Comparison of ENCODE assay signal across 26 mouse cellular contexts in genomic region chr9:83308092-83308491, GRCm38 (mm10).
DNase-seq lines count a peak whose midpoint lies in the region; ATAC-seq and TF ChIP-seq lines count a peak whose summit lies in the region.
"Had no signal": no experiment of that assay in that cellular context is flagged by ENCODE, and none has a peak within 500 bp of the region (broad histone marks: within the 10 kb centered on the region; RNA-seq: fewer than 3 reads in every experiment).

No protein-coding gene starts in this region.

- no peak overlapping the region for H3K4me2 ChIP-seq in lung, embryonic 14.5 days
- H3K4me2 ChIP-seq in embryonic facial prominence, embryonic 15.5 days (replicated peaks), result peak overlapping the region; percentile 32; the same call in 1 of the 2 replicates
- H3K4me2 ChIP-seq in limb, embryonic 15.5 days, result no peak overlapping the region; the same call in 1 of the 2 replicates
- no peak overlapping the region for H3K4me2 ChIP-seq in hindbrain, embryonic 14.5 days (replicated peaks)
- H3K4me2 ChIP-seq: forebrain, embryonic 15.5 days; heart, embryonic 12.5 days; hindbrain, embryonic 13.5 days; lung, embryonic 15.5 days; midbrain, embryonic 11.5 days; stomach, embryonic 15.5 days had no signal

- H3K36me3 ChIP-seq in lung, embryonic 14.5 days (ENCODE audit: insufficient read depth), result no peaks in the 10 kb centered on the region
- H3K36me3 ChIP-seq in embryonic facial prominence, embryonic 15.5 days, result no peaks in the 10 kb centered on the region
- no peaks in the 10 kb centered on the region for H3K36me3 ChIP-seq in limb, embryonic 15.5 days
- no peaks in the 10 kb centered on the region for H3K36me3 ChIP-seq in hindbrain, embryonic 14.5 days (replicated peaks; ENCODE audit: control insufficient read depth, insufficient read depth)
- H3K36me3 ChIP-seq: forebrain, embryonic 15.5 days; heart, embryonic 12.5 days; hindbrain, embryonic 13.5 days; lung, embryonic 15.5 days; stomach, embryonic 15.5 days had no signal

- no peaks in the 10 kb centered on the region for H3K4me1 ChIP-seq in lung, embryonic 14.5 days (ENCODE audit: insufficient read depth)
- H3K4me1 ChIP-seq in embryonic facial prominence, embryonic 15.5 days, result peaks cover 33% of the 10 kb centered on the region
- H3K4me1 ChIP-seq in limb, embryonic 15.5 days, result peaks cover 32% of the 10 kb centered on the region
- H3K4me1 ChIP-seq in hindbrain, embryonic 14.5 days (replicated peaks; ENCODE audit: control insufficient read depth, insufficient read depth, low read length), result no peaks in the 10 kb centered on the region
- H3K4me1 ChIP-seq: forebrain, embryonic 15.5 days; heart, embryonic 12.5 days; stomach, embryonic 15.5 days had no signal

- no peaks in the 10 kb centered on the region for H3K9me3 ChIP-seq in lung, embryonic 14.5 days (ENCODE audit: low read depth, low read length)
- H3K9me3 ChIP-seq in embryonic facial prominence, embryonic 15.5 days (replicated peaks), result no peaks in the 10 kb centered on the region
- H3K9me3 ChIP-seq in limb, embryonic 15.5 days, result no peaks in the 10 kb centered on the region
- H3K9me3 ChIP-seq in hindbrain, embryonic 14.5 days (ENCODE audit: control insufficient read depth, low read length), result no peaks in the 10 kb centered on the region
- H3K9me3 ChIP-seq: forebrain, embryonic 15.5 days; heart, embryonic 12.5 days; hindbrain, embryonic 13.5 days; lung, embryonic 15.5 days; stomach, embryonic 15.5 days had no signal

- TF ChIP-seq CTCF in lung, embryonic 14.5 days (IDR thresholded peaks at IDR 0.05; ENCODE audit: low read depth), result no peak

- H3K9ac ChIP-seq in lung, embryonic 14.5 days, result no peak overlapping the region
- no peak overlapping the region for H3K9ac ChIP-seq in embryonic facial prominence, embryonic 15.5 days
- H3K9ac ChIP-seq in limb, embryonic 15.5 days, result no peak overlapping the region
- no peak overlapping the region for H3K9ac ChIP-seq in hindbrain, embryonic 14.5 days
- H3K9ac ChIP-seq: forebrain, embryonic 15.5 days; heart, embryonic 12.5 days; hindbrain, embryonic 13.5 days; liver, embryonic 14.5 days; lung, embryonic 15.5 days; stomach, embryonic 15.5 days had no signal

- intact Hi-C loops in left cerebral cortex, postnatal 14 days (cut with DNase I), result no loop called here

- no peaks in the 10 kb centered on the region for H3K27me3 ChIP-seq in lung, embryonic 14.5 days (ENCODE audit: insufficient read depth, low read length)
- no peaks in the 10 kb centered on the region for H3K27me3 ChIP-seq in embryonic facial prominence, embryonic 15.5 days
- H3K27me3 ChIP-seq in limb, embryonic 15.5 days, result no peaks in the 10 kb centered on the region
- H3K27me3 ChIP-seq in hindbrain, embryonic 14.5 days (ENCODE audit: control insufficient read depth, insufficient read depth, low read length), result no peaks in the 10 kb centered on the region
- H3K27me3 ChIP-seq: forebrain, embryonic 15.5 days; hindbrain, embryonic 13.5 days; lung, embryonic 15.5 days; stomach, embryonic 15.5 days had no signal

- peak; percentile 5 for DNase-seq in kidney, adult 9 months
- no peak for DNase-seq in kidney, adult 11 months
- peak; percentile 46 for DNase-seq in lung, embryonic 14.5 days
- DNase-seq in lung, postnatal 14 days, result no peak
- DNase-seq in left cerebral cortex, postnatal 14 days (ENCODE audit: low spot score in 2 of 2), result no peak
- DNase-seq in hindbrain, embryonic 14.5 days (ENCODE audit: low spot score), result no peak
- DNase-seq: adrenal gland, postnatal 25 days; B cell, adult 2 months; cerebellum, adult 11-12 months; cerebellum, adult 9-11 months; gastrocnemius, postnatal 36 days; heart, adult 18-20 months; heart, postnatal 4 days; liver; right cerebral cortex, postnatal 25 days; thymus, postnatal 14 days had no signal

- H3K4me3 ChIP-seq in lung, embryonic 14.5 days (ENCODE audit: low read depth, low read length), result no peak overlapping the region
- H3K4me3 ChIP-seq in embryonic facial prominence, embryonic 15.5 days (replicated peaks), result no peak overlapping the region
- no peak overlapping the region for H3K4me3 ChIP-seq in limb, embryonic 15.5 days
- H3K4me3 ChIP-seq in hindbrain, embryonic 14.5 days (replicated peaks; ENCODE audit: low read length), result no peak overlapping the region
- H3K4me3 ChIP-seq: forebrain, embryonic 15.5 days; heart, embryonic 12.5 days; hindbrain, embryonic 13.5 days; lung, embryonic 15.5 days; stomach, embryonic 15.5 days had no signal

- ATAC-seq in lung, embryonic 14.5 days (ENCODE audit: insufficient read depth), result peak; percentile 58; the same call in 1 of the 2 replicates
- no peak for ATAC-seq in embryonic facial prominence, embryonic 15.5 days (ENCODE audit: insufficient number of reproducible peaks, low FRiP score, low TSS enrichment, low read depth)
- 0 out of 2 replicates have a peak, but pooled peaks have one; percentile 55 for ATAC-seq in limb, embryonic 15.5 days (ENCODE audit: insufficient number of reproducible peaks, low FRiP score, low TSS enrichment, low read depth)
- no peak for ATAC-seq in hindbrain, embryonic 14.5 days (ENCODE audit: low FRiP score)
- ATAC-seq: forebrain, embryonic 15.5 days; intestine, postnatal 0 days had no signal

- no peak overlapping the region for H3K27ac ChIP-seq in lung, embryonic 14.5 days (ENCODE audit: low read depth)
- 0 out of 2 replicates have a peak overlapping the region, but pooled peaks have one; percentile 41 for H3K27ac ChIP-seq in embryonic facial prominence, embryonic 15.5 days (replicated peaks)
- H3K27ac ChIP-seq in limb, embryonic 15.5 days, result no peak overlapping the region
- H3K27ac ChIP-seq in hindbrain, embryonic 14.5 days, result no peak overlapping the region
- H3K27ac ChIP-seq: forebrain, embryonic 15.5 days; hindbrain, embryonic 13.5 days; liver, embryonic 14.5 days; lung, embryonic 15.5 days; stomach, embryonic 15.5 days had no signal

- WGBS in lung, embryonic 14.5 days, result 66% methylated on average over 4 of the region's 4 CpGs
- 55% methylated on average over 4 of the region's 4 CpGs for WGBS in embryonic facial prominence, embryonic 15.5 days
- WGBS in limb, embryonic 15.5 days, result 56% methylated on average over 4 of the region's 4 CpGs
- WGBS in hindbrain, embryonic 14.5 days, result 94% methylated on average over 4 of the region's 4 CpGs

Comparison
In these comparisons a context has a peak if more than half of its experiments do, and no peak if none do; other contexts are left out.
1. DNase-seq: peak in kidney, adult 9 months (single experiment) and lung, embryonic 14.5 days (single experiment); none in kidney, adult 11 months (single experiment), lung, postnatal 14 days (single experiment), left cerebral cortex, postnatal 14 days (0 of 2) and hindbrain, embryonic 14.5 days (single experiment).
2. ATAC-seq: peak in lung, embryonic 14.5 days (single experiment) and limb, embryonic 15.5 days (single experiment); none in embryonic facial prominence, embryonic 15.5 days (single experiment) and hindbrain, embryonic 14.5 days (single experiment).